Mouse (Mus musculus): ENCODE results near the gene Lag3.
A peak's percentile ranks its signal among the peaks of the same experiment; 100 is the strongest.

Lag3 gene

GRCm38 (mm10) chr6:124858561-124859318 lies 52.8 kb downstream of the Lag3 start:
- DNase-seq, result no peak

GRCm38 (mm10) chr6:124857840-124858530 lies 53.5 kb downstream of the Lag3 start:
- DNase-seq, result peak in 1 of 2 experiments; percentile 16

- peak; percentile 82 to 85 for DNase-seq
Observed at GRCm38 (mm10) chr6:124856916-124857839, 54.3 kb downstream of the Lag3 start, which contains the start of gene P3h3. P3h3 (minus strand) TSS chr6:124857752.

GRCm38 (mm10) chr6:124856321-124856720 lies 55.2 kb downstream of the Lag3 start:
- DNase-seq, result peak in 1 of 2 experiments; percentile 21

- no peak for DNase-seq
Observed at GRCm38 (mm10) chr6:124854647-124855046, 56.9 kb downstream of the Lag3 start.

Data from thymus, postnatal 36 days (tissue).